Mouse (Mus musculus) lung, postnatal 0 days (tissue): ENCODE measurements around the gene Hrasls5.

ENCODE experiments used
- CTCF ChIP-seq: IDR thresholded peaks from 2 replicates; pipeline ENCODE4 v1.5.1; 2016; ENCODE audit warnings: antibody characterized with exemption, mild to moderate bottlenecking
- EP300 ChIP-seq: IDR thresholded peaks from 2 replicates; pipeline ENCODE4 v1.6.1; 2016; ENCODE audit warnings: antibody characterized with exemption, mild to moderate bottlenecking, control low read depth

DNA sequence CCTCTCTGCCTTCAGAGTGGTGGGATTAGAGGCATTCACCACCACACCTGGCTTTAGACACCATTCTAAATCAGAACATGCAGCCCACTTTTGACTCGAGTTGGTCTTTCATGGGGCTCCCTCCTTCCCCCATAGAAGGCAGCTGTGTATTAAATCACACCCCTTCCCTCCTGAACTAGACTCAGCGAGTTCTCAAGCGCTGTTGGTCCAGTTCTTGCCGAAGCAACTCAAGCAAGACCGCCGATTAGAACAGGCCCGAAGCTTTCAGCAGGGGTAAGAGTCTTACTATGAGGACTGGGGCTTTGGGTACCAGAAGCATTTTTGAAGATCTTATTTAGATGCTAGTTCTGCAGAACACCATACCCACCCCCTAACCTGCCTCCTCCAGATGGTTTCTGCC is 810 bp downstream of the Hrasls5 start:
- TF ChIP-seq CTCF (no peak), EP300 (no peak)
